Mouse (Mus musculus): ENCODE measurements at regions not wholly inside any gene's neighbourhood (a gene's known extent, or its start where the extent isn't known, plus 50 kb on each side); places are given as distances from the start of the nearest gene placed in this dataset.

DNA sequence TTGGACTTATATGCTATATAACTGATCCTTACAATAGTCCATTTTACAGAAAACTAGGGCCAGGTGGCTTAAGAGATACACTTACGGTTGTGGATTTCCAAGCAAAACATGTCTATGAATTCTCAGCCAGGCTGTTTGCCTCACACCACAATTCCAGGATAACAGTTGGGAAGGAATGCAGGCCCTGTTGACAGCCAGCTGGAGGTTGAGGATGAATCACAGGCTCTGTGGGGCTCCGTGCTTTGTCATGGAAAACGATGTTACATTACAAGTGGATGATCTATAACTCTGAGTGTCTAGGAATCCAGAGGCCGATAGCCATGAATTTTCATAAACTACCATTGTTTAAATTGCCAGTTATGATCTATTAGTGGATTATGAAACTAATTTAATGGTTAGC is 221.9 kb upstream of the Gm6657 start:
- no peak overlapping the region for H3K27ac ChIP-seq (ENCODE audit: insufficient read depth, low read depth, low read length, poor library complexity, severe bottlenecking)
- peaks cover 0 to 2% of the 10 kb centered on the region in 2 experiments; a peak in 1 of 4 replicates for H3K4me1 ChIP-seq (ENCODE audit: control insufficient read depth in 2 of 2, insufficient read depth in 2 of 2, low read length in 2 of 2, poor library complexity in 1 of 2)
- no peak for TF ChIP-seq ZC3H11A (IDR thresholded peaks at IDR 0.05; ENCODE audit: borderline replicate concordance, low read depth, low read length)
- TF ChIP-seq CHD2 (IDR thresholded peaks at IDR 0.05; ENCODE audit: low read depth, low read length), result 0 out of 2 replicates have a peak, but pooled peaks have one; percentile 18
- in situ Hi-C loops (cut with MboI; ENCODE audit: low sequenced_read_pairs in 2 of 2, unreplicated experiment in 2 of 2), result no loop called here
- no peak overlapping the region for H3K4me3 ChIP-seq (ENCODE audit: insufficient read depth in 1 of 2, low read depth in 1 of 2, low read length in 2 of 2, poor library complexity in 1 of 2, severe bottlenecking in 1 of 2)
- no peaks in the 10 kb centered on the region for H3K9me3 ChIP-seq (ENCODE audit: control insufficient read depth, insufficient read depth, low read depth, low read length)
- no peaks in the 10 kb centered on the region for H3K36me3 ChIP-seq (ENCODE audit: control insufficient read depth, insufficient read depth, low read length, poor library complexity, severe bottlenecking)
- DNase-seq (ENCODE audit: low read depth, low spot score), result no peak
- H3K9ac ChIP-seq (ENCODE audit: insufficient read depth, low read depth, low read length, poor library complexity, severe bottlenecking), result no peak overlapping the region

DNA sequence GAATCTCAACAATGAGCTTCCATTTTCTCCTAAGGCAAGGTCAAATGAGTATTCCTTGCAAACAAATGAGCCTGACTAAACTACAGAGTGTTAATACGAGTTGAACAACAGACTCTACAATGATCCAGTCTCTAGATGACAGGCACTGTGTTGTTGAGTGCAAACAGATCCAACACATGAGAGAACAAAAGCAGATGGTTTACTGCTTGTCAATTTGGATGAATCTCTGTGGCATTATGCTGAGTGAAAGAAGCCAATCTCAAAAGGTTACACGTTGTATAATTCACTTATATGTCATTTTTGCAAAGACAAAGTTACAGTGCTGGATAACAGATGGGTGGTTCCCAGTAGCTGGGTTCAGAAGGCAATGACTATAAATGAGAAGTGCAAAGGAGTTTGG is 217.1 kb upstream of the Gm6657 start:
- TF ChIP-seq CHD2 (IDR thresholded peaks at IDR 0.05; ENCODE audit: low read depth, low read length) (no peak), ZNF384 (IDR thresholded peaks at IDR 0.05; ENCODE audit: low read depth, low read length) (no peak), MAFK (IDR thresholded peaks at IDR 0.05; ENCODE audit: insufficient read depth, low read depth, low read length) (no peak), ZC3H11A (IDR thresholded peaks at IDR 0.05; ENCODE audit: borderline replicate concordance, low read depth, low read length) (no peak), HCFC1 (IDR thresholded peaks at IDR 0.05; ENCODE audit: borderline replicate concordance, insufficient read depth, low read length) (no peak)
- H3K36me3 ChIP-seq (ENCODE audit: control insufficient read depth, insufficient read depth, low read length, poor library complexity, severe bottlenecking), result no peaks in the 10 kb centered on the region
- no peak overlapping the region for H3K4me3 ChIP-seq (ENCODE audit: insufficient read depth in 1 of 2, low read depth in 1 of 2, low read length in 2 of 2, poor library complexity in 1 of 2, severe bottlenecking in 1 of 2)
- H3K27ac ChIP-seq (ENCODE audit: insufficient read depth, low read depth, low read length, poor library complexity, severe bottlenecking), result no peak overlapping the region
- H3K9ac ChIP-seq (ENCODE audit: insufficient read depth, low read depth, low read length, poor library complexity, severe bottlenecking), result no peak overlapping the region
- no peaks in the 10 kb centered on the region for H3K9me3 ChIP-seq (ENCODE audit: control insufficient read depth, insufficient read depth, low read depth, low read length)
- in situ Hi-C loops (cut with MboI; ENCODE audit: low sequenced_read_pairs in 2 of 2, unreplicated experiment in 2 of 2), result no loop called here
- H3K4me1 ChIP-seq (ENCODE audit: control insufficient read depth in 2 of 2, insufficient read depth in 2 of 2, low read length in 2 of 2, poor library complexity in 1 of 2), result no peaks in the 10 kb centered on the region
- DNase-seq (ENCODE audit: low read depth, low spot score), result no peak

DNA sequence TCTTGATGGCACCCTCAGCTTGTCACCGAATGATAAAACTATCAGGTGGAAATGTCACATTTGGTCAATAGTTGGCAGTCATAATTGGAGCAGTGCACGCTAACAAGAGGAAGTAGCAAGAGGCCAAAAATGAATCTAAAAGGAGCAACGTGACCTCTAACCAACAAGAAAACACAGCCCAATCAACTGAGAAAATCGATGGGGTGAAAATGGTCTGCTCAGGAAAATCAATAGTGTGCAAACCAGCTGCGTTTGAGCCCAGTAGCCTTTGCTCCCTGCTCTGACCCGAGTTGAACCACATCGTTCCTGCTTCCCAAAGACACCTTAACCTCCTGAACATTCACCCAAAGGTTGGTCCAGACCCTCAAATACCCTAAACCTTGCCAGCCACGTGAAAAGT is 207.3 kb upstream of the Gm6657 start:
- no peak for DNase-seq (ENCODE audit: low read depth, low spot score)
- Histone ChIP-seq H3K9me3 (ENCODE audit: control insufficient read depth, insufficient read depth, low read depth, low read length) (no peaks in the 10 kb centered on the region), H3K4me1 (ENCODE audit: control insufficient read depth in 2 of 2, insufficient read depth in 2 of 2, low read length in 2 of 2, poor library complexity in 1 of 2) (no peaks in the 10 kb centered on the region), H3K9ac (ENCODE audit: insufficient read depth, low read depth, low read length, poor library complexity, severe bottlenecking) (no peak overlapping the region), H3K36me3 (ENCODE audit: control insufficient read depth, insufficient read depth, low read length, poor library complexity, severe bottlenecking) (no peaks in the 10 kb centered on the region), H3K4me3 (ENCODE audit: insufficient read depth in 1 of 2, low read depth in 1 of 2, low read length in 2 of 2, poor library complexity in 1 of 2, severe bottlenecking in 1 of 2) (no peak overlapping the region), H3K27ac (ENCODE audit: insufficient read depth, low read depth, low read length, poor library complexity, severe bottlenecking) (no peak overlapping the region)
- TF ChIP-seq ZC3H11A (IDR thresholded peaks at IDR 0.05; ENCODE audit: borderline replicate concordance, low read depth, low read length) (no peak), ZNF384 (IDR thresholded peaks at IDR 0.05; ENCODE audit: low read depth, low read length) (no peak), HCFC1 (IDR thresholded peaks at IDR 0.05; ENCODE audit: borderline replicate concordance, insufficient read depth, low read length) (no peak), MAFK (IDR thresholded peaks at IDR 0.05; ENCODE audit: insufficient read depth, low read depth, low read length) (no peak), CHD2 (IDR thresholded peaks at IDR 0.05; ENCODE audit: low read depth, low read length) (no peak)
- in situ Hi-C loops (cut with MboI; ENCODE audit: low sequenced_read_pairs in 2 of 2, unreplicated experiment in 2 of 2), result no loop called here

DNA sequence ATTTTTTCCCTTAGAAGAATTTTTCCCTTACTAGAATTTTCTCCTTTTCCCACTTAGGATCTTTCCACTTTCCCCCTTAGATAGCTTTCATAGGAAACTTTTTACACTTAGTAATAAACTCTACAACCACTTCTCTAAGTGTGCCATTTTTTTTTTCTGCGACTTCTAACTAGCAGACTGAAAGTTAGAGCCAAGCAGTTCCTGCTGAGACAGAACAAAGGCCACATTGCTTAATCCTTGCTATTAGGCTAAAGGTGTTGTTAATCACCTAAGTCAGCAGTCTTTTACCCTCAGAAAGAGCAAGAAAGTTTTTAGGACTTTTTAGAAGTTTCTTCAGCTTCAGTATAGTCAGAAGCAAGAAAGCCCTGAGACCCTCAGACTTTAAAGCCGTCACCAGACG is 204.3 kb upstream of the Gm6657 start:
- H3K4me1 ChIP-seq (ENCODE audit: control insufficient read depth in 2 of 2, insufficient read depth in 2 of 2, low read length in 2 of 2, poor library complexity in 1 of 2), result no peaks in the 10 kb centered on the region
- H3K4me3 ChIP-seq (ENCODE audit: insufficient read depth in 1 of 2, low read depth in 1 of 2, low read length in 2 of 2, poor library complexity in 1 of 2, severe bottlenecking in 1 of 2), result no peak overlapping the region
- H3K9ac ChIP-seq (ENCODE audit: insufficient read depth, low read depth, low read length, poor library complexity, severe bottlenecking), result no peak overlapping the region
- no peaks in the 10 kb centered on the region for H3K36me3 ChIP-seq (ENCODE audit: control insufficient read depth, insufficient read depth, low read length, poor library complexity, severe bottlenecking)
- TF ChIP-seq MAFK (IDR thresholded peaks at IDR 0.05; ENCODE audit: insufficient read depth, low read depth, low read length) (no peak), CHD2 (IDR thresholded peaks at IDR 0.05; ENCODE audit: low read depth, low read length) (no peak), ZNF384 (IDR thresholded peaks at IDR 0.05; ENCODE audit: low read depth, low read length) (no peak), ZC3H11A (IDR thresholded peaks at IDR 0.05; ENCODE audit: borderline replicate concordance, low read depth, low read length) (no peak), HCFC1 (IDR thresholded peaks at IDR 0.05; ENCODE audit: borderline replicate concordance, insufficient read depth, low read length) (no peak)
- no peaks in the 10 kb centered on the region for H3K9me3 ChIP-seq (ENCODE audit: control insufficient read depth, insufficient read depth, low read depth, low read length)
- no peak for DNase-seq (ENCODE audit: low read depth, low spot score)
- no peak overlapping the region for H3K27ac ChIP-seq (ENCODE audit: insufficient read depth, low read depth, low read length, poor library complexity, severe bottlenecking)
- in situ Hi-C loops (cut with MboI; ENCODE audit: low sequenced_read_pairs in 2 of 2, unreplicated experiment in 2 of 2), result no loop called here

DNA sequence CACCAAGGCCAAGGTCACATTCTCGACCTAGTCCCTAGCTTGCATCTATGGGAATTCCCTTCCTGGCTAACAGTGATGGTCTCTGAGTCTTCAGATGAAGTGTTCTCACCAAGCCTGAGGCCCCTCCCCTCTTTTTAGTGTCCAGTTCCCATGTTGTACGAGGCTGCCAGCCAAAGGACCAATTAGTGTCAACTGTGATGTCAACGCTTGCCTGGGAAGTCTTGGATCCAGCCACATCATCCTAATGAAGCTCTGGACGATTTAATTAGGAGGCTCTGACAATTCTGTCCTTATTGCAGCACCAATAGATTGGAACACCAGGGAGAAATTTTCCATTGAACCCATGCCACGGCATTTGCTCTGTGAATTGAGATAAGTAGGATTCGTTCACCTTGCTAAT is 202.4 kb upstream of the Gm6657 start:
- in situ Hi-C loops (cut with MboI; ENCODE audit: low sequenced_read_pairs in 2 of 2, unreplicated experiment in 2 of 2), result no loop called here
- DNase-seq (ENCODE audit: low read depth, low spot score), result no peak
- H3K4me1 ChIP-seq (ENCODE audit: control insufficient read depth in 2 of 2, insufficient read depth in 2 of 2, low read length in 2 of 2, poor library complexity in 1 of 2), result no peaks in the 10 kb centered on the region
- TF ChIP-seq HCFC1 (IDR thresholded peaks at IDR 0.05; ENCODE audit: borderline replicate concordance, insufficient read depth, low read length), result no peak
- TF ChIP-seq ZNF384 (IDR thresholded peaks at IDR 0.05; ENCODE audit: low read depth, low read length), result no peak
- no peak for TF ChIP-seq CHD2 (IDR thresholded peaks at IDR 0.05; ENCODE audit: low read depth, low read length)
- no peak for TF ChIP-seq ZC3H11A (IDR thresholded peaks at IDR 0.05; ENCODE audit: borderline replicate concordance, low read depth, low read length)
- no peak for TF ChIP-seq MAFK (IDR thresholded peaks at IDR 0.05; ENCODE audit: insufficient read depth, low read depth, low read length)
- H3K4me3 ChIP-seq (ENCODE audit: insufficient read depth in 1 of 2, low read depth in 1 of 2, low read length in 2 of 2, poor library complexity in 1 of 2, severe bottlenecking in 1 of 2), result no peak overlapping the region
- no peak overlapping the region for H3K27ac ChIP-seq (ENCODE audit: insufficient read depth, low read depth, low read length, poor library complexity, severe bottlenecking)
- H3K9ac ChIP-seq (ENCODE audit: insufficient read depth, low read depth, low read length, poor library complexity, severe bottlenecking), result no peak overlapping the region
- no peaks in the 10 kb centered on the region for H3K36me3 ChIP-seq (ENCODE audit: control insufficient read depth, insufficient read depth, low read length, poor library complexity, severe bottlenecking)
- H3K9me3 ChIP-seq (ENCODE audit: control insufficient read depth, insufficient read depth, low read depth, low read length), result no peaks in the 10 kb centered on the region
